Mouse (Mus musculus) embryo, embryonic 10.5 days (tissue): ENCODE data around the gene Zic5.
A peak's percentile ranks its signal among the peaks of the same experiment; 100 is the strongest.

Source experiments
- DNase-seq: peaks from one replicate; pipeline ENCODE4 v3.0.0-alpha.2; 2015; ENCODE audit warnings: low spot score

Zic5 gene

GRCm38 (mm10) chr14:122479461-122480109 is 14.1 kb upstream of the Zic5 start:
- DNase-seq = peak; percentile 59

- peak; percentile 64 for DNase-seq
Observed at GRCm38 (mm10) chr14:122478574-122479011, 13.1 kb upstream of the Zic5 start.

- peak; percentile 46 for DNase-seq
Observed at GRCm38 (mm10) chr14:122477971-122478573, 12.6 kb upstream of the Zic5 start.

- DNase-seq = peak; percentile 72
Observed at GRCm38 (mm10) chr14:122477261-122477671, 11.8 kb upstream of the Zic5 start.

GRCm38 (mm10) chr14:122476822-122477215 is 11.3 kb upstream of the Zic5 start:
- DNase-seq = no peak

GRCm38 (mm10) chr14:122476041-122476821 is 10.8 kb upstream of the Zic5 start:
- peak; percentile 61 for DNase-seq

GRCm38 (mm10) chr14:122475557-122476040 is 10.1 kb upstream of the Zic5 start:
- DNase-seq = no peak

GRCm38 (mm10) chr14:122474891-122475556 is 9.5 kb upstream of the Zic5 start, which contains the start of gene Zic2:
TSS of gene Zic2 (plus strand) at chr14:122475435.
- DNase-seq = peak; percentile 80

GRCm38 (mm10) chr14:122474041-122474890 is 8.8 kb upstream of the Zic5 start:
- DNase-seq = peak; percentile 93

- DNase-seq = peak; percentile 64
Observed at GRCm38 (mm10) chr14:122473211-122473751, 7.8 kb upstream of the Zic5 start.

GRCm38 (mm10) chr14:122472647-122473046 is 7.2 kb upstream of the Zic5 start:
- peak; percentile 64 for DNase-seq

- peak; percentile 70 for DNase-seq
Observed at GRCm38 (mm10) chr14:122472161-122472560, 6.7 kb upstream of the Zic5 start.

- peak; percentile 43 for DNase-seq
Observed at GRCm38 (mm10) chr14:122471449-122472085, 6.1 kb upstream of the Zic5 start.

GRCm38 (mm10) chr14:122468971-122469755 is 3.7 kb upstream of the Zic5 start:
- peak; percentile 69 for DNase-seq

GRCm38 (mm10) chr14:122467926-122468841 is 2.7 kb upstream of the Zic5 start:
- peak; percentile 72 for DNase-seq

- peak; percentile 59 for DNase-seq
Observed at GRCm38 (mm10) chr14:122466756-122467362, 1.4 kb upstream of the Zic5 start.

GRCm38 (mm10) chr14:122465931-122466490 is 534 bp upstream of the Zic5 start:
- peak; percentile 46 for DNase-seq

GRCm38 (mm10) chr14:122464351-122464762 is 1.1 kb downstream of the Zic5 start:
- DNase-seq = peak; percentile 65
